Mouse (Mus musculus) intestine, postnatal 0 days (tissue): Measurements from ENCODE around the gene Cyb5r3. TPM values are rescaled to one million over a fixed set of nuclear protein-coding genes. Genes with fewer than 3 reads are reported as not detected.
A peak's percentile ranks its signal among the peaks of the same experiment; 100 is the strongest.

ENCODE experiments used
- ATAC-seq: fragments of 200-750 bp; cut with Nextera tagmentation; 2 replicates; pipeline ENCODE4 v1.8.0; 2017; ENCODE audit warnings: mild to moderate bottlenecking, moderate TSS enrichment, moderate library complexity
- H3K27ac ChIP-seq: fragments of 300-500 bp; sonication (generic); 2 replicates; pipeline ENCODE4 v1.5.1; 2014; ENCODE audit warnings: mild to moderate bottlenecking, low read depth, low read length, moderate library complexity
- H3K27me3 ChIP-seq: fragments of 300-500 bp; sonication (generic); replicated peaks from 2 replicates; pipeline ENCODE4 v1.6.1; 2014; ENCODE audit warnings: low read length, mixed read lengths; ENCODE audit not compliant: control insufficient read depth, insufficient read depth
- H3K36me3 ChIP-seq: fragments of 300-500 bp; sonication (generic); 2 replicates; pipeline ENCODE4 v1.6.1; 2014; ENCODE audit warnings: mild to moderate bottlenecking, moderate library complexity; ENCODE audit not compliant: control insufficient read depth, insufficient read depth
- H3K4me1 ChIP-seq: fragments of 300-500 bp; sonication (generic); replicated peaks from 2 replicates; pipeline ENCODE4 v1.6.1; 2014; ENCODE audit warnings: antibody characterized with exemption, low read length, mixed read lengths; ENCODE audit not compliant: control insufficient read depth, insufficient read depth
- H3K4me2 ChIP-seq: fragments of 300-500 bp; sonication (generic); replicated peaks from 2 replicates; pipeline ENCODE4 v1.6.1; 2014; ENCODE audit warnings: low read depth, mild to moderate bottlenecking, moderate library complexity
- H3K4me3 ChIP-seq: fragments of 300-500 bp; sonication (generic); 2 replicates; pipeline ENCODE4 v1.5.1; 2014; ENCODE audit warnings: low read depth, low read length
- H3K9ac ChIP-seq: fragments of 300-500 bp; sonication (generic); 2 replicates; pipeline ENCODE4 v1.6.1; 2014; ENCODE audit warnings: mild to moderate bottlenecking, low read depth, low read length
- H3K9me3 ChIP-seq: fragments of 300-500 bp; sonication (generic); 2 replicates; pipeline ENCODE4 v1.6.1; 2016; ENCODE audit warnings: mixed run types; ENCODE audit not compliant: control insufficient read depth
- CTCF ChIP-seq: sonication (generic); IDR thresholded peaks from 2 replicates; pipeline ENCODE4 v1.5.1; 2016; ENCODE audit warnings: low read depth, mild to moderate bottlenecking, control low read depth, antibody characterized with exemption, moderate library complexity
- WGBS: fragments of 180-500 bp; shearing (Covaris S2); extraction: QIAGEN DNeasy Blood & Tissue Kit; methylation state at CpG from one replicate; pipeline ENCODE4 v1.1.7; 2014; 5-methylcytosine and 5-hydroxymethylcytosine counted together
- polyA plus RNA-seq: library from polyadenylated mRNA; unstranded; fragments of >200 nt; fragmentation: Nextera tagmentation; extraction: Ambion mirVana; gene quantifications from 2 replicates; pipeline ENCODE4 v1.2.1, GENCODE M21; 2015

The Cyb5r3 gene
- polyA plus RNA-seq, 1 experiment from 2014 or later: 117 TPM

- peaks cover 6% of the 10 kb centered on the region for H3K36me3 ChIP-seq
- WGBS: 37% methylated on average over 5 of the region's 5 CpGs
- no peaks in the 10 kb centered on the region for H3K9me3 ChIP-seq
- peaks cover 22% of the 10 kb centered on the region; the same call in 1 of the 2 replicates for H3K4me1 ChIP-seq
- no peaks in the 10 kb centered on the region for H3K27me3 ChIP-seq
- H3K4me3 ChIP-seq: no peak overlapping the region
- TF ChIP-seq CTCF: no peak
- H3K27ac ChIP-seq: no peak overlapping the region; the same call in 1 of the 2 replicates
- no peak overlapping the region for H3K9ac ChIP-seq
- no peak overlapping the region for H3K4me2 ChIP-seq
- no peak for ATAC-seq
Measured at GRCm38 (mm10) chr15:83167126-83167525, 5.3 kb downstream of the Cyb5r3 start.

DNA sequence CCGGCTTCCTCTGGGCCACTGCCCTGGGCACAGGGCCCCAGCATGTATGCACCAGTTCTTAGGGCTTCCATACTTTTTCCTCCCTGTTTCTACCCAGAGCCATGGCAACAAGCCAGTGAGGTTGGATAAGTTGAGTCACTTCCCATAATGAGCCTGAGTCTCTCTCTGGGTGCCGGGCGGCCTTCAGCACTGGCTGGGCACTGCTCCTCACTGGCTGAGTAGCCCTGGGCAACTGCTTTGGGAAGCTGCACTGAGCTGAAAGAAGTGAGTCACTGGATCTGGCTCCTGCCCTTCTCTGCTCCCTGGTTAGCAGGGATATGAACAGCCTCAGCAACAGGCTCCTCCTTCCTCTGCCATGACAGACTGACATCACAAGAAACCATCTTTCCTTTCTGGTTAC, 5.8 kb downstream of the Cyb5r3 start:
- H3K9ac ChIP-seq: no peak overlapping the region
- peaks cover 22% of the 10 kb centered on the region; the same call in 1 of the 2 replicates for H3K4me1 ChIP-seq
- peaks cover 11% of the 10 kb centered on the region for H3K36me3 ChIP-seq
- H3K4me3 ChIP-seq: no peak overlapping the region
- ATAC-seq: no peak
- no peaks in the 10 kb centered on the region for H3K27me3 ChIP-seq
- H3K27ac ChIP-seq: no peak overlapping the region
- H3K9me3 ChIP-seq: no peaks in the 10 kb centered on the region
- H3K4me2 ChIP-seq: no peak overlapping the region
- 70% methylated on average over 3 of the region's 3 CpGs for WGBS
- TF ChIP-seq CTCF: no peak

DNA sequence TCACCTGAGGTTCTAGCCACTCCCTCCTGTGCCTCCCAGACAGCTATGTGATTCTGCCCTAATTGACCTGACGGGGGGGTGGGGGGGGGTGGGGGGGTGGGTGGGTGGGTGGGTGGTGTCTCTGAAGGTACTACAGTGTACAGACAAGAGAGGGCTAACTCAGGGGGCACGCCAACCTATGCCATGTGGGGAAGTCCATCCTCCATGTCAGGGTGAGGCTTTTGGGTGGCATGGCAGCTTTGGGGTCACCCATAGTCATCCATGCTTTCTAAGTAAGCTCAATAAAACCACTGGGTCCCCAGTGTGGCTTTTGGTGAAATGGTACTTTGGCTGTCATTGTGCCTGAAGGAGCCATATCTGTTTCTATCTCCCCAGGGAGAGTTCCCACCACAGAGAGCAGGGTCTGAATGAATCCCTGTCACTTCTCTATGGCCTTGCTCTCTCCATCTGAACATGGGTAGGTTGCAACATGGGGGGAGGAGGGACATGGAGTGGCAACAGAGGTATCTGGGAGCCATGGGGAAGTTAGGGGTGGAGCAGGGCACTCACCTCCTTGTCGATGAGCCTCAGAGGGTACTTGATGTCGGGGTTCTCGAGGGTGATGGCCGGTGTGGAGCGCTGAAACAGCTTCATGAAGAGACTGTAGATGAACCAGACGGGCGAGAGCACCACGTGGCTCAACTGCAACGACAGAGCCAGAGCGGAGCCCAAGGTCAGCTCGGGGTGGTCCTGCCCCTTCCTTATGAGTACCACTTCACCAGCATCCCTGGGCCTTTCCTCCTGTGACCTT, 6.7 kb downstream of the Cyb5r3 start:
- Histone ChIP-seq H3K27ac (no peak overlapping the region), H3K27me3 (no peaks in the 10 kb centered on the region), H3K9me3 (no peaks in the 10 kb centered on the region), H3K9ac (no peak overlapping the region), H3K4me1 (peaks cover 17% of the 10 kb centered on the region; the same call in 1 of the 2 replicates), H3K4me2 (no peak overlapping the region), H3K4me3 (no peak overlapping the region), H3K36me3 (peaks cover 19% of the 10 kb centered on the region)
- TF ChIP-seq CTCF: no peak
- no peak for ATAC-seq
- 84% methylated on average over 13 of the region's 13 CpGs for WGBS

GRCm38 (mm10) chr15:83164971-83165471, 7.4 kb downstream of the Cyb5r3 start:
- TF ChIP-seq CTCF: no peak
- Histone ChIP-seq H3K27me3 (no peaks in the 10 kb centered on the region), H3K4me2 (0 out of 2 replicates have a peak overlapping the region, but pooled peaks have one; percentile 32), H3K9me3 (no peaks in the 10 kb centered on the region), H3K4me3 (no peak overlapping the region), H3K27ac (0 out of 2 replicates have a peak overlapping the region, but pooled peaks have one; percentile 9), H3K9ac (no peak overlapping the region), H3K36me3 (peaks cover 23% of the 10 kb centered on the region), H3K4me1 (0 out of 2 replicates have a peak, but pooled peaks cover 12% of the 10 kb centered on the region)
- ATAC-seq: peak; percentile 47; the same call in 1 of the 2 replicates
- WGBS: 39% methylated on average over 5 of the region's 5 CpGs

DNA sequence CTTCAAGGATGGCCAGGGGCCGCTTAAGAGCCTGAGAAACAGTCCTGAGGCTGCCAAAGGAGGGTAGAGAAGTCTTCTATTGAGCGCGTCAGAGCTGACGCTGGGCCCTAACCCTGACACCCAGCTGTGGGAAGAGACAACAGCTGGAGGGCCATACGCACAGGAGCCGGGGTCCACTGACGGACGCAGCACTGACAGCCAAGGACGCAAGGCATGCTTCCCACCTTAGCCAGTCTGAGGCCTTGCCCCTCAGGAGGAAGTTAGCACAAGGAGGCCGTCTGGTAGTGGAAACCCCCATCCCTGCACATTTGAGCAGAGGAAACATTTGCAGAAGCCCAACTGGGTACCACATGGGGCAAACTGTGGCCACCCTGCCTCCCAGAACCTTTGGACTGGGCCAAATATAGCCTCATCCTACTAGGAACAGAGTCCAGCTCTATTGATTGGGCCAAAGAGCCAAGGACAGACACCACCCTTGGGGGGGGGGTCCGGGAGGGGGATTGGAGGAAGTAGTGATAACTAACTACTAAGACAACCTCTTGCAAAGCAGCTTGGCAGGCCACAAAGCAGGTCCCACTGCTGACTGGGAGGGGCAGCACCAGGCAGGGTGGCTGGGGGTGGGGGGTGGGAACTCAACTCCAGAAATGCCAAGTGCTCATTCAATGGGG, 9.4 kb downstream of the Cyb5r3 start:
- Histone ChIP-seq H3K9ac (no peak overlapping the region), H3K27me3 (no peaks in the 10 kb centered on the region), H3K36me3 (peaks cover 44% of the 10 kb centered on the region), H3K27ac (no peak overlapping the region), H3K4me3 (no peak overlapping the region), H3K9me3 (no peaks in the 10 kb centered on the region), H3K4me1 (0 out of 2 replicates have a peak, but pooled peaks cover 8% of the 10 kb centered on the region), H3K4me2 (no peak overlapping the region)
- ATAC-seq: peak; percentile 26; the same call in 1 of the 2 replicates
- TF ChIP-seq CTCF: no peak
- 85% methylated on average over 11 of the region's 11 CpGs for WGBS

- TF ChIP-seq CTCF: no peak
- H3K36me3 ChIP-seq: peaks cover 52% of the 10 kb centered on the region
- WGBS: 98% methylated on average over 4 of the region's 4 CpGs
- H3K4me3 ChIP-seq: no peak overlapping the region
- no peak for ATAC-seq
- no peak overlapping the region for H3K9ac ChIP-seq
- no peak overlapping the region for H3K4me2 ChIP-seq
- no peaks in the 10 kb centered on the region for H3K27me3 ChIP-seq
- H3K9me3 ChIP-seq: no peaks in the 10 kb centered on the region
- H3K27ac ChIP-seq: no peak overlapping the region
- 0 out of 2 replicates have a peak, but pooled peaks cover 8% of the 10 kb centered on the region for H3K4me1 ChIP-seq
Measured at GRCm38 (mm10) chr15:83162001-83162400, 10.4 kb downstream of the Cyb5r3 start.
